Mouse (Mus musculus): ENCODE measurements at regions not wholly inside any gene's neighbourhood (a gene's known extent, or its start where the extent isn't known, plus 50 kb on each side); places are given as distances from the start of the nearest gene placed in this dataset.

DNA sequence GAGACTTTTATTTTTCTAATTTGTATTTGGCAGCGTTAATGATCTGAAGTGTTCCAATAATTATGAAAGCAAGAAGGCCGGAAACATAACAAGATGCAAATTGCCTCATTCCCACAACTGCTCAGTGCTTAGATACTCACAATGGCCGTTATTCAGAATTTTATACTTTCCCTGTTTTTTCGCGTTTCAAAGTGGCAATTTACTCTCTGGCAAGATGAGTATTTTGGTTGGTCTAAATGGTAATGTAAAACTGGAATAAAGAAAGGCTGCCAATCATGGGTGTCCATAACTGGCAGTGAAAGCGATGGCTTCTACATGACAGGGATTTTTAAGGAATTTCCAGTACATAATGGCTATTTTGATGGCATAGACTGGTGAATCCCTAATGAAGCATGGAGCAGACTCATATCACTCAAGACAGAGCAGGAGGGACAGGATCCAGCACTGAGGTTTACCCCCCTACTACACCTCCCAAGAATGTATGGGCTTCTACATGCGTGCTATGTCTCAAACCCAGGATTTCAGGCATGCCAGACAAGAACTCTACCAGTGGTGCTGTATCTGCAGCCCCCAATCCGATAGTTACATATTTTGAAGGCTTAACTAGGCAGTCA is 354.9 kb downstream of the Med10 start:
- no peak for DNase-seq (ENCODE audit: low spot score)
- 80% methylated on average over 8 of the region's 8 CpGs for WGBS

DNA sequence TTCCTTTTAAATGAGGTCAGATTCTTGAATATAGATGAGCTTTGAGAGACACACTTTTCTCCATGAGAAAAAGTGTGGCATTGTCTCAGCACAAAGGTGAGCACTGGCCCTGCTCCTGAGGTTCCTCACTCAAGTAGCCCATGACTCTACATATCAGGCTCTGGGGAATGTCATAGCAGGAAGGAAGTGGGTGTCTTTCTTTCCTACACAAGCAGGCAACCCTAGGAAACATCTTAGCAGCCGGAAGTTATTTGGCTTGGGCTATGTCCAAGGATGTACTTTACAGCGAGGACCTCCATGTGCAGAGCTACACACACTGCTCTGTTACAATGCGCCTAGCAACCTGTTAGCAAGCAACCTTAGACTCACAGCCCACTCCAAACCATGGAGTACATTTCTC is 356.9 kb downstream of the Med10 start:
- H3K27ac ChIP-seq = no peak overlapping the region
- H3K9ac ChIP-seq (replicated peaks; ENCODE audit: low read length) = no peak overlapping the region
- no peaks in the 10 kb centered on the region for H3K4me1 ChIP-seq (ENCODE audit: insufficient read depth, low read length)
- no peak overlapping the region for H3K4me2 ChIP-seq (ENCODE audit: low read depth, low read length)
- H3K9me3 ChIP-seq (ENCODE audit: low read length) = no peaks in the 10 kb centered on the region
- no peak for TF ChIP-seq CTCF (IDR thresholded peaks at IDR 0.05; ENCODE audit: low read depth)
- ATAC-seq (no peak), DNase-seq (ENCODE audit: low spot score) (no peak)
- WGBS = 55% methylated on average over 3 of the region's 3 CpGs
- no peaks in the 10 kb centered on the region for H3K36me3 ChIP-seq (ENCODE audit: insufficient read depth, low read length)
- H3K27me3 ChIP-seq (ENCODE audit: insufficient read depth, low read length) = no peaks in the 10 kb centered on the region
- H3K4me3 ChIP-seq (ENCODE audit: low read length) = no peak overlapping the region

More for the DNA sequence above, 354.9 kb downstream of the Med10 start:
- H3K4me1 ChIP-seq (ENCODE audit: insufficient read depth, low read length) = no peaks in the 10 kb centered on the region
- H3K4me3 ChIP-seq (ENCODE audit: low read length) = no peak overlapping the region
- H3K36me3 ChIP-seq (ENCODE audit: insufficient read depth, low read length) = no peaks in the 10 kb centered on the region
- no peak overlapping the region for H3K27ac ChIP-seq
- no peak for TF ChIP-seq CTCF (IDR thresholded peaks at IDR 0.05; ENCODE audit: low read depth)
- H3K4me2 ChIP-seq (ENCODE audit: low read depth, low read length) = no peak overlapping the region
- H3K27me3 ChIP-seq (ENCODE audit: insufficient read depth, low read length) = no peaks in the 10 kb centered on the region
- ATAC-seq = no peak
- no peak overlapping the region for H3K9ac ChIP-seq (replicated peaks; ENCODE audit: low read length)
- no peaks in the 10 kb centered on the region for H3K9me3 ChIP-seq (ENCODE audit: low read length)

DNA sequence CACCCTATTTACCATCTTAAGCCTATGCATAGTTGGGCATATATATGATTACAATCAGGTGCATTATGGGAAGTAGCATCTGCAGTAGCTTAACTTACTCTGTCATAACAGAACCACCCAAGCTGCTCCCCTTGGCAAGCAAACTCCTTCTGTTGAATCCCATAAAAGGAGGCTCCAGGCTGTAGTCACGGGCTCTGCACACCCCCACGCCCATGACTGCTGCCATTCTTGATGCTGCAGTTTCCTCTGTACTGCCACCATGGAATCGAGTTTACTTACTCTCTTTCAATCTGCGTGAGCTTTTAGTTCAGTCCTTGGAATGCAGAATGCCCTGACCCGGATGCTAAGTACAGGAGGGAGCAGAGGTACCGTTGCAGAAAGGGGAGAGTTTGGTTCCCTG is 357.4 kb downstream of the Med10 start:
- Histone ChIP-seq H3K4me3 (ENCODE audit: low read length) (no peak overlapping the region), H3K9ac (replicated peaks; ENCODE audit: low read length) (no peak overlapping the region), H3K27me3 (ENCODE audit: insufficient read depth, low read length) (no peaks in the 10 kb centered on the region), H3K9me3 (ENCODE audit: low read length) (no peaks in the 10 kb centered on the region), H3K4me2 (ENCODE audit: low read depth, low read length) (no peak overlapping the region), H3K4me1 (ENCODE audit: insufficient read depth, low read length) (no peaks in the 10 kb centered on the region), H3K27ac (no peak overlapping the region), H3K36me3 (ENCODE audit: insufficient read depth, low read length) (no peaks in the 10 kb centered on the region)
- DNase-seq (ENCODE audit: low spot score) = no peak
- no peak for ATAC-seq
- 49% methylated on average over 6 of the region's 6 CpGs for WGBS
- no peak for TF ChIP-seq CTCF (IDR thresholded peaks at IDR 0.05; ENCODE audit: low read depth)

DNA sequence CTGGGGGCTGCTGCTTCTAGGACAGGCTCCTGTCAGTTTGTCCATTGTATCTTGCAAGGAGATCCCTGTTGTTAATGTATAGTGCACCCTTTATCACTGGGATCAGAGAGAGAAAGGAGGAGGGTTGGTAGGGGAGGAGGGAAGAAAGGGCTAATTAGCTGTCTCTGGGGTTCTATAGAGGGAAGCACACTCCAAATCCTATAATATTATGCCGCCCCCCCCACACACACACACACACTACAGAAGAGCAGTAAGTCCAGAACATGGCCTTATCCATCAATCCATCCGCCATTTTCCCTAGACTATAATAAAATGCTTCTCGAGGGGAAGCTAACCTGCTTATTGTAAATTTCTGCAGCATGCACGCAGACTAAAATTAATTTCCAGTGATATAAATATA is 359.9 kb downstream of the Med10 start:
- WGBS = 77% methylated on average over 4 of the region's 4 CpGs
- no peak overlapping the region for H3K4me2 ChIP-seq (ENCODE audit: low read depth, low read length)
- H3K27me3 ChIP-seq (ENCODE audit: insufficient read depth, low read length) = no peaks in the 10 kb centered on the region
- no peak overlapping the region for H3K27ac ChIP-seq
- H3K4me3 ChIP-seq (ENCODE audit: low read length) = no peak overlapping the region
- DNase-seq (ENCODE audit: low spot score) (no peak), ATAC-seq (no peak)
- no peaks in the 10 kb centered on the region for H3K36me3 ChIP-seq (ENCODE audit: insufficient read depth, low read length)
- no peaks in the 10 kb centered on the region for H3K9me3 ChIP-seq (ENCODE audit: low read length)
- no peak overlapping the region for H3K9ac ChIP-seq (replicated peaks; ENCODE audit: low read length)
- no peaks in the 10 kb centered on the region for H3K4me1 ChIP-seq (ENCODE audit: insufficient read depth, low read length)
- no peak for TF ChIP-seq CTCF (IDR thresholded peaks at IDR 0.05; ENCODE audit: low read depth)

DNA sequence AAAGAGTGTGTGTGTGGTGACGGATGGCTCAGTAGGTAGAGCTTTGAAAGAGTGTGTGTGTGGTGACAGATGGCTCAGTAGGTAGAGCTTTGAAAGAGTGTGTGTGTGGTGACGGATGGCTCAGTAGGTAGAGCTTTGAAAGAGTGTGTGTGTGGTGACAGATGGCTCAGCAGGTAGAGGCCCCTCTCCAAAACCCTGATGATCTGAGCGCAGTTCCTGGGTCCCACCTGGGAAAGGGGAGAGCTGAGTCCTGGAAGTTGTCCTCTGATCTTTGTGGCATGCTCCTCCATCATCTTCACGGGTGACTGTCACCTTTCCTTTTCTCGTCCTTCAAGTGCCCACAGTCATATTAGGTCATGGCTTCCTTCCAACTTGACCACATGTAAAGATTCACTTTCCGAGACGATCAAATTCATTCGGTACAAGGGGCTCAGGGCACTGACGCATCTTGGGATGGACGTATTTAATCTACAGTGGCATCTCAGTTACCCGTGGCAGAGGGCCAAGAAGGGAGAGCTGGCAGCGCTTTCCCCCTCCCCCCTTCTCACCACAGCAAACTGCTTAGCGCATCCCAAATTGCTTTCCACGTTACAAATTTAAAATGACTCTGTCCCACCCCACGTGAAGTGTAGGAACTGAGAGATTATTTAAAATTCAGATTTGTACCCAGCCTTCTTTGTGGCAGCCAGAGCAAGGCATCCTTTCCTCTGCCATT is 363.5 kb downstream of the Med10 start:
- Histone ChIP-seq H3K27me3 (ENCODE audit: insufficient read depth, low read length) (no peaks in the 10 kb centered on the region), H3K4me3 (ENCODE audit: low read length) (no peak overlapping the region), H3K36me3 (ENCODE audit: insufficient read depth, low read length) (no peaks in the 10 kb centered on the region), H3K27ac (no peak overlapping the region), H3K9me3 (ENCODE audit: low read length) (no peaks in the 10 kb centered on the region), H3K4me2 (ENCODE audit: low read depth, low read length) (0 out of 2 replicates have a peak overlapping the region, but pooled peaks have one; percentile 16), H3K4me1 (ENCODE audit: insufficient read depth, low read length) (no peaks in the 10 kb centered on the region), H3K9ac (replicated peaks; ENCODE audit: low read length) (no peak overlapping the region)
- ATAC-seq (peak; percentile 45), DNase-seq (ENCODE audit: low spot score) (peak; percentile 80)
- 38% methylated on average over 15 of the region's 15 CpGs for WGBS
- no peak for TF ChIP-seq CTCF (IDR thresholded peaks at IDR 0.05; ENCODE audit: low read depth)

DNA sequence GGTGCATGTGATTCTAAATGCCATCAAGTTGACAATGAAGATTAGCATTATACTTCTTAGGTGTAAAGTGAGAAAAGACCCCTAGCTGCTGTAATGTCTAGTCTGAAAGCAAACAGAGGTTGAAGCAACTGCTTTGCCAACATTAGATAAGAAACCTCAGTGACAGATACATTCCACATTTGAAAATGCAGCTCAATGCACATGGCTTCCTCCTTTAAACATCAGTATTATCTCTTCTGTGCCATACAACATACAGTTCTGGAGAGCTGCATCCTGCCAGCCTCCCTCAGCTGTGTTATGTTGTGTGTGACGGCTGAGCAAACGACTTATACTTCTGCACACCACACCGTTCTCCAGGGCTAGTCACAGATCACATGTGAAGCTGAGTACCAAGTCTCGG is 365.6 kb downstream of the Med10 start:
- Histone ChIP-seq H3K27ac (no peak overlapping the region), H3K36me3 (ENCODE audit: insufficient read depth, low read length) (no peaks in the 10 kb centered on the region), H3K9ac (replicated peaks; ENCODE audit: low read length) (no peak overlapping the region), H3K27me3 (ENCODE audit: insufficient read depth, low read length) (no peaks in the 10 kb centered on the region), H3K4me2 (ENCODE audit: low read depth, low read length) (no peak overlapping the region), H3K9me3 (ENCODE audit: low read length) (no peaks in the 10 kb centered on the region), H3K4me3 (ENCODE audit: low read length) (no peak overlapping the region), H3K4me1 (ENCODE audit: insufficient read depth, low read length) (no peaks in the 10 kb centered on the region)
- no peak for TF ChIP-seq CTCF (IDR thresholded peaks at IDR 0.05; ENCODE audit: low read depth)
- WGBS = 71% methylated on average over 4 of the region's 4 CpGs
- DNase-seq (ENCODE audit: low spot score) (no peak), ATAC-seq (no peak)

DNA sequence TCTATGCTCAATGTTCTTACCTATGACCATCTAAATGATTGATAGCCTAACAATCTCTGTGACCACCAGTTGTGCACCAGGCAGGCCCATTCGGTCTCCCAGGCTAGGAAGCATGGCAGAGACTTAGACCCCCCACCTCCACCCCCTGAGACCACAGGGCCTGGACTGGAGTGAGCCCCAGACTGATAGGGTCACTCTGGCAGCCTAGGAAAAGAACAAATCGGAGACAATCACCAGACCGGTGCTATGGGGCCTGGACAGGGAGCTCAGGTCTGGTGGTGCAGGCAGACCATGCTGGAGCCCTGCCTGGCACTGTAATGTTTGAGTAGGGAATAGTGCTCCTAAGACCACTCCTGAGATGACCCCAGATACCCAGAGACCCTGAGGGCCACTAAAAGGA is 366.7 kb downstream of the Med10 start:
- 83% methylated on average over 3 of the region's 3 CpGs for whole genome bisulfite sequencing
- DNase-seq (ENCODE audit: low spot score) (no peak), ATAC-seq (no peak; the same call in 1 of the 2 replicates)
- no peaks in the 10 kb centered on the region for H3K36me3 ChIP-seq (ENCODE audit: insufficient read depth, low read length)
- no peak overlapping the region for H3K9ac ChIP-seq (replicated peaks; ENCODE audit: low read length)
- H3K27ac ChIP-seq = no peak overlapping the region
- H3K4me3 ChIP-seq (ENCODE audit: low read length) = no peak overlapping the region
- TF ChIP-seq CTCF (IDR thresholded peaks at IDR 0.05; ENCODE audit: low read depth) = no peak
- no peaks in the 10 kb centered on the region for H3K4me1 ChIP-seq (ENCODE audit: insufficient read depth, low read length)
- H3K4me2 ChIP-seq (ENCODE audit: low read depth, low read length) = no peak overlapping the region
- no peaks in the 10 kb centered on the region for H3K9me3 ChIP-seq (ENCODE audit: low read length)
- no peaks in the 10 kb centered on the region for H3K27me3 ChIP-seq (ENCODE audit: insufficient read depth, low read length)
